Mouse (Mus musculus) megakaryocyte-erythroid progenitor cell, adult 5-6 weeks (primary cell): Measurements from ENCODE around the gene Taf9. TPM values are rescaled to one million over a fixed set of nuclear protein-coding genes. Genes with fewer than 3 reads are reported as not detected.

Experiments used
- ATAC-seq: replicated peaks from 2 replicates; pipeline ENCODE4 v1.8.0; 2016; ENCODE audit warnings: mild to moderate bottlenecking, inconsistent platforms; ENCODE audit not compliant: severe bottlenecking, poor library complexity, low FRiP score, low TSS enrichment
- total RNA-seq, 2 experiments: library from RNA; stranded (forward) in 1 of 2; stranded (reverse) in 1 of 2; fragments of 200-1000, 215-1000 nt in 1 of 2; fragments of >200 nt in 1 of 2; fragmentation: Nextera tagmentation in 1 of 2; gene quantifications; 2 replicates each; pipeline ENCODE4 v1.2.3; 2014 to 2017

The Taf9 gene
- total RNA-seq, 2 experiments from 2014 or later, result 19.2 to 28.5 TPM

DNA sequence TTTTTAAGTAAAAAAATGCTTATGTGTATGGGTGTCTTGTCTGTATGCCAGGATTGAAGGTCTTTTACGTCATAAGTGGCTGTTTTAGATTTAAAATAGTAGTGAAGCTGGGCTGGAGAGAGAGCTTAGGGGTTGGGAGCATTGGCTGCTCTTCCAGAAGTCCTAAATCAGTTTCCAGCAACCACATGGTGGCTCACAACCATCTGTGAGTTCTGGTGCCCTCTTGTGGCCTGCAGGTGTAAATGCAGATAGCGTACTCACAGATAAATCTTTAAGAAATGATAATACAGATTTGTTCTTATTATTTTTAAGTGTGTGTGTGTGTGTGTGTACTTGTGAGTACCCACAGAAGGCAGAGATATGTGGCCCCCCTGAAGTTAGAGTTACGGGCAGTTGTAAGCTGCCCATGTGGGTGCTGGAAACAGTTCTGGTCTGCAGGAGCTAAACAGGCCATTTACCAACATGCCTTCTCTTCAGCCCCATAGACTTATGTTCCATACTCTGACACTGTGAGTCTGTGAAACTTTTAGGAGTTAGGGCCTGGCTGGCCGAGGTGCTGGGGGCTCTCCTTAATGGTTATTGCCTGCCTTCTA, 8.6 kb downstream of the Taf9 start:
- peak; percentile 63 for ATAC-seq

DNA sequence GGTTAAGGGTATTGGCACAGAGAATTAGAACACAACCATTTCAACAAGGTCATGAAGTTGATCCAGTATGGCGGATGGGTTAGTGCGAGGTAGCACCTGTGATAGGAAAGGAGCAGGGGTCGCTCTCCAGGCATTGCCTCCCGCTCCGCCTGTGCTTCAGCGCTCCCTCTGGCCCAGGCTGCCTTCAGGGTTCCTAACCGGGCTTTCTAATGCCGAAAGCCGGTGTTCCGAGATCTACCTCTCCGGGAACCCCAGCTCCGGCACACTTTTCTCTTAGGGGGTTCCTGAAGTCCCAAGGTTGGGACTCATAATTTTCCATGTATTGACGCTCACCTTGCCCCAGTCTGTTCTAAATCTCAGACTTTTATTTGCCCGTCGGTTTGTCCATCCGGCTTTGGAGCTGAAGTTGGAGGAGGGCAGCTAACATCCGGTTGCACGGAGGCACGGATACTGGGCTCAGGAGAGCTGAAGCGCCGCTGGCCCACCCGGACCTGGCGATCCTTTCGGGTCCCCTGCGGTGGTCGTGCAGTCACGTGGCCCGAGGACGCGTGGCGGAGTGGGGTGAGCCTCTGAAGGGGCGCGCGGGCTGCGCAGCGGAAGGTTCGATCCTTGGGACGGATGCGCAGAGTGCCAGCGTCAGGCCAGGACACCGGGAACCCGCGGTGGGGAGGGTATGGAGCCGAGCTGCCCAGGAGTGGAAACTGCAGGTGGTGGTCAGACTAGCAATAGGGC, 18.1 kb downstream of the Taf9 start, which contains the start of gene Ccdc125:
Gene Ccdc125 (plus strand): TSS at position 427 of the 732 bp plus-strand sequence.
- ATAC-seq, result peak; percentile 74

- ATAC-seq, result no peak
These were observed 18.9 kb downstream of the Taf9 start for GRCm38 (mm10) chr13:100670181-100670741.

- no peak for ATAC-seq
These were observed 24.7 kb downstream of the Taf9 start for GRCm38 (mm10) chr13:100675936-100676635.

DNA sequence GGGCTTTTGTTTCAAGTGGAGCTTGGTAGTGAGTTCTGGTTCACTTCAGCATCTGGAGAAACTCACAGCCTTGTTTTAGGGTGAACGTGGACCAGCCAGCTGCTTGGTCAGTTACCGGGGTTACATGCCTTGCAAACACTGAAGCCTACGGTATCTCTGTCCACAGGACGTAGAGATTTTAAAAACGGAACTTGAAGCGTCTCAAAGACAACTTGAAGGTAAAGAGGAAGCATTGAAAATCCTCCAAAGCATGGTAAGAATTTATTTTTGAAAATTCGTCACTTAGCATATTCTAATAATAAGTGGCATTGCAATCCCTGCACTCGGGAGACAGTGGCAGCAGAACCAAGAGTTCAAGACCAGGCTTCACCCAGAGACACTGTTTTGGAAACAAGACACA, 30.2 kb downstream of the Taf9 start:
- ATAC-seq, result no peak

DNA sequence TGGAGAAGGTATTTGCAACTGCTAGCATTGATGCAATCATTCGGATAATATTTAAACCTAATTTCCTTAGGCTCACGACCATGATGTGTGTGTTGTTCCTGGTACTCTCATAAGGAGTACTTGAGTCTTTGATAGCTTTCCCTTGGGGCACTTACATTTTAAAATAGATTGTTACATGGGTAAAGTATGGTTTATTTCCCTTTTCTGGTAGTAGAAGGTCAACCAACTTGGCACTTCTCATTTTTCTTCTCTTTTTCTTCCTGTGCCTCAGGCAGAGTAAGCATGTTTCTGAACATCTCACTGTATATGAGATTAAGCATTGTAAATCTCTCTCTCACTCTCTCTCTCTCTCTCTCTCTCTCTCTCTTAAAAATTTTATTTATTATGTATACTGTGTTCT, 31.5 kb downstream of the Taf9 start:
- no peak for ATAC-seq

DNA sequence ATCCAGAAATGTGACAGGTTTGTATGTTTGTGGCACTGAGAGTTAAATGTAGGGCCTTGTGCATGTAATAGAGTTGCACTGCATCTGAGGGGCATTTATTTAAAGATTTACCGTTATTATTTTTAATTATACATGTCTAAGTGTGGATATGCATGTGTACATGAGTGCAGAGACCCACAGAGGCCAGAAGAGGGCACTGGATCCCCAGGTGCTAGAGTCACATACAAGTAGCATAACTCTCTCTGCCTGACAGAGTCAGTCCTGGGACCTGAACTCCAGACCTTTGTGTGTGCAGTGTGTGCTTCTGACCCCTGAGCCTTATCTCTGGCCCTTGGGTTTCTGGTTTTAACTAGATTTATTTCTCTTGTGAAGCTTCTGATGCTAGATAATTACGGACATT, 33.0 kb downstream of the Taf9 start:
- peak; percentile 90 for ATAC-seq

- 0 out of 2 replicates have a peak, but pooled peaks have one; percentile 19 for ATAC-seq
These were observed 36.1 kb downstream of the Taf9 start for GRCm38 (mm10) chr13:100687513-100687912.

DNA sequence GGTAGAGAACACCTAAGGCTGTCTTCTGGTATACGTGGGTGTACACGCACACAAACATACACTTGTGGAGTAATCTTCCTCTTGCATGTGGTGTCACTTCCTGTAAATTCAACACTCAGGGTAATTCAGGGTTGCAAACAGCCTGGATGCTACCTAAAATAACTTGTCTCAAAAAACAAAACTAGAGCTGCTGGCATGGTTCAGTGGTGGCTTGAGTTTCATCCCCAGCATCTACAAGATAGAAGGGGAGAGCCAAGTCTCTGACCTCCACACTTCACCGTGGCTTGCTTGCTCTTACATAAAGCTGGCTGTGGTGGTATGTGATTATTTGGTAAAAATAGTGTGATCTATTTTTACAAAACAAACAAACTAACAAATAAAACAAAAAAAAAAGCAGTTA, 46.2 kb downstream of the Taf9 start:
- no peak for ATAC-seq

DNA sequence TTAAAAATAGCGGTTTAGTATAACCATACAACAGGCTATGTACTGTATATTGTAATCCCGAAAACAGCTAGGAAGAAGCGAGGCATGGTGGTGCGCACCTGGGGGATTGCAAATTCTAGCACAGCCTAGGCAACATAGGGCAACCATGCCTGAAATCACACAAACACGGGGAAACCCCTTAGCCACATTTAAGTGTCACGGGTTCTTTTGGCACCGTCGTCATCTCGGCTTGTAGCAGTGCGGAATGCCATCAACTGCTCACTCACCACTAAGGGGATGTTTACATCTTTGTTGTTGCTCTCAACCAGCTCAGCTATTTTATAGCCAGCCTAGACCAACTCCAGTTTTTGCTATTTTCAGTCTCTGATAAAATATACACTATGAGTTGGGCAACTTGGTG, 47.5 kb downstream of the Taf9 start:
- no peak for ATAC-seq

- peak; percentile 77 for ATAC-seq
These were observed 52.1 kb downstream of the Taf9 start for GRCm38 (mm10) chr13:100703468-100703867.

Other genes starting within 250 kb of the Taf9 start
- gene Naip1, start 198.7 kb upstream of the Taf9 start, total RNA-seq (2014; fragmentation: Nextera tagmentation), result not detected in 2 replicates
- gene Naip1, start 198.7 kb upstream of the Taf9 start, total RNA-seq (2017), result not detected in 2 replicates
- gene Gtf2h2, start 159.0 kb upstream of the Taf9 start, total RNA-seq (2014; fragmentation: Nextera tagmentation), result 56.9 and 85.2 TPM in 2 replicates
- 89.8 and 98.7 TPM in 2 replicates for gene Gtf2h2, start 159.0 kb upstream of the Taf9 start, total RNA-seq (2017)
- gene Ocln, start 98.9 kb upstream of the Taf9 start, total RNA-seq (2014; fragmentation: Nextera tagmentation), result not detected in 2 replicates
- not detected in 2 replicates for gene Ocln, start 98.9 kb upstream of the Taf9 start, total RNA-seq (2017)
- 0.74 and 1.7 TPM in 2 replicates for gene Marveld2, start 34.6 kb upstream of the Taf9 start, total RNA-seq (2014; fragmentation: Nextera tagmentation)
- gene Marveld2, start 34.6 kb upstream of the Taf9 start, total RNA-seq (2017), result 1.3 and 2.1 TPM in 2 replicates
- 266 and 321 TPM in 2 replicates for gene Ak6, start 600 bp upstream of the Taf9 start, total RNA-seq (2014; fragmentation: Nextera tagmentation)
- gene Ak6, start 600 bp upstream of the Taf9 start, total RNA-seq (2017), result 395 and 432 TPM in 2 replicates
- gene Rad17, start 528 bp upstream of the Taf9 start, total RNA-seq (2014; fragmentation: Nextera tagmentation), result 34.6 and 39.9 TPM in 2 replicates
- gene Rad17, start 528 bp upstream of the Taf9 start, total RNA-seq (2017), result 51.5 and 60.1 TPM in 2 replicates
- 0.90 and 3.6 TPM in 2 replicates for gene Ccdc125, start 18.1 kb downstream of the Taf9 start, total RNA-seq (2014; fragmentation: Nextera tagmentation)
- 6.4 and 9.2 TPM in 2 replicates for gene Ccdc125, start 18.1 kb downstream of the Taf9 start, total RNA-seq (2017)
- 69.6 and 73.5 TPM in 2 replicates for gene Cdk7, start 79.4 kb downstream of the Taf9 start, total RNA-seq (2014; fragmentation: Nextera tagmentation)
- 66.7 and 69.1 TPM in 2 replicates for gene Cdk7, start 79.4 kb downstream of the Taf9 start, total RNA-seq (2017)
- 122 and 137 TPM in 2 replicates for gene Mrps36, start 93.1 kb downstream of the Taf9 start, total RNA-seq (2014; fragmentation: Nextera tagmentation)
- 92.3 and 159 TPM in 2 replicates for gene Mrps36, start 93.1 kb downstream of the Taf9 start, total RNA-seq (2017)
- gene Cenph, start 124.3 kb downstream of the Taf9 start, total RNA-seq (2014; fragmentation: Nextera tagmentation), result 58.3 and 100 TPM in 2 replicates
- 67.0 and 95.9 TPM in 2 replicates for gene Cenph, start 124.3 kb downstream of the Taf9 start, total RNA-seq (2017)
- gene Ccnb1, start 135.0 kb downstream of the Taf9 start, total RNA-seq (2014; fragmentation: Nextera tagmentation), result 99.3 and 102 TPM in 2 replicates
- gene Ccnb1, start 135.0 kb downstream of the Taf9 start, total RNA-seq (2017), result 150 and 153 TPM in 2 replicates
- 48.1 and 53.9 TPM in 2 replicates for gene Slc30a5, start 181.8 kb downstream of the Taf9 start, total RNA-seq (2014; fragmentation: Nextera tagmentation)
- gene Slc30a5, start 181.8 kb downstream of the Taf9 start, total RNA-seq (2017), result 83.5 and 95.2 TPM in 2 replicates